Mouse (Mus musculus) liver, postnatal 0 days (tissue): ENCODE data around the gene Rgs9.

Source experiments
- CTCF ChIP-seq: sonication (generic); IDR thresholded peaks from 2 replicates; pipeline ENCODE4 v1.5.1; 2016; ENCODE audit warnings: antibody characterized with exemption, low read depth
- EP300 ChIP-seq: IDR thresholded peaks from 2 replicates; pipeline ENCODE4 v1.6.1; 2016; ENCODE audit warnings: antibody characterized with exemption, low read depth, mild to moderate bottlenecking

DNA sequence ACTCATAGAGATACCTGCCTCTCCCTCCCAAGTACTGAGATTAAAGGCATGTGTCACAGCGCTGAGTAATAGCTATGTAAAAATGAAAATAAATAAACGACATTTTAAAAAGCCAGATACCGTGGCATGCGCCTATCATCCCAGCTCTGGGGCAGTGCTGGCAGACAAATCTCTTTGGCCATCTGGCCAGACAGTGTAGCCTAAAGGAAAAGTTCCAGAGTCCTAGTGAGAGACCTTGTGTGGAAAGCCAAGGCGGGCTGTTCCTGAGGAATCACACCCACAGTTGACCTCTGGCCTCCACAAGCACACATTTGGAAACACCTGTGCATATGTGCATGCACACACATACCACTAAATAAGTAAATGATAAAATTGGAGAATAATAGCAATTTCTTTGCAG lies 22.0 kb upstream of the Rgs9 start:
- TF ChIP-seq CTCF (no peak), EP300 (no peak)
